Mouse (Mus musculus) lung, postnatal 0 days (tissue): ENCODE measurements around the gene Zfp658. TPM values are rescaled to one million over a fixed set of nuclear protein-coding genes. Genes with fewer than 3 reads are reported as not detected.

Experiments
- ATAC-seq: fragments of 200-750 bp; cut with Nextera tagmentation; 2 replicates; pipeline ENCODE4 v1.8.0; 2017; ENCODE audit warnings: moderate library complexity
- DNase-seq: peaks from one replicate; pipeline ENCODE4 v3.0.0-alpha.2; 2016; ENCODE audit warnings: low spot score
- H3K27ac ChIP-seq: fragments of 300-500 bp; sonication (generic); 2 replicates; pipeline ENCODE4 v1.5.1; 2014; ENCODE audit warnings: antibody characterized with exemption, mild to moderate bottlenecking, low read length, mixed read lengths
- H3K27me3 ChIP-seq: fragments of 300-500 bp; sonication (generic); replicated peaks from 2 replicates; pipeline ENCODE4 v1.6.1; 2014; ENCODE audit warnings: low read length, mixed read lengths; ENCODE audit not compliant: insufficient read depth
- H3K36me3 ChIP-seq: fragments of 300-500 bp; sonication (generic); 2 replicates; pipeline ENCODE4 v1.6.1; 2014; ENCODE audit warnings: low read length, mixed read lengths; ENCODE audit not compliant: insufficient read depth
- H3K4me1 ChIP-seq: fragments of 300-500 bp; sonication (generic); 2 replicates; pipeline ENCODE4 v1.6.1; 2014; ENCODE audit warnings: antibody characterized with exemption, low read depth, low read length, mixed read lengths; ENCODE audit not compliant: insufficient read depth
- H3K4me2 ChIP-seq: fragments of 300-500 bp; sonication (generic); replicated peaks from 2 replicates; pipeline ENCODE4 v1.6.1; 2014; ENCODE audit warnings: low read depth, mild to moderate bottlenecking, low read length, moderate library complexity, mixed read lengths
- H3K4me3 ChIP-seq: fragments of 300-500 bp; sonication (generic); 2 replicates; pipeline ENCODE4 v1.5.1; 2014; ENCODE audit warnings: low read depth, low read length
- H3K9ac ChIP-seq: fragments of 300-500 bp; sonication (generic); replicated peaks from 2 replicates; pipeline ENCODE4 v1.6.1; 2014; ENCODE audit warnings: low read depth, mild to moderate bottlenecking
- H3K9me3 ChIP-seq: fragments of 300-500 bp; sonication (generic); 2 replicates; pipeline ENCODE4 v1.6.1; 2016; ENCODE audit warnings: low read length, mixed read lengths
- CTCF ChIP-seq: IDR thresholded peaks from 2 replicates; pipeline ENCODE4 v1.5.1; 2016; ENCODE audit warnings: antibody characterized with exemption, mild to moderate bottlenecking
- EP300 ChIP-seq: IDR thresholded peaks from 2 replicates; pipeline ENCODE4 v1.6.1; 2016; ENCODE audit warnings: antibody characterized with exemption, mild to moderate bottlenecking, control low read depth
- WGBS: fragments of 180-500 bp; shearing (Covaris S2); extraction: QIAGEN DNeasy Blood & Tissue Kit; methylation state at CpG from one replicate; pipeline ENCODE4 v1.1.7; 2014; 5-methylcytosine and 5-hydroxymethylcytosine counted together
- polyA plus RNA-seq: library from polyadenylated mRNA; unstranded; fragments of >200 nt; fragmentation: Nextera tagmentation; extraction: Ambion mirVana; gene quantifications from 2 replicates; pipeline ENCODE4 v1.2.1, GENCODE M21; 2015

The Zfp658 gene
- polyA plus RNA-seq, 1 experiment from 2014 or later = 1.8 TPM

DNA sequence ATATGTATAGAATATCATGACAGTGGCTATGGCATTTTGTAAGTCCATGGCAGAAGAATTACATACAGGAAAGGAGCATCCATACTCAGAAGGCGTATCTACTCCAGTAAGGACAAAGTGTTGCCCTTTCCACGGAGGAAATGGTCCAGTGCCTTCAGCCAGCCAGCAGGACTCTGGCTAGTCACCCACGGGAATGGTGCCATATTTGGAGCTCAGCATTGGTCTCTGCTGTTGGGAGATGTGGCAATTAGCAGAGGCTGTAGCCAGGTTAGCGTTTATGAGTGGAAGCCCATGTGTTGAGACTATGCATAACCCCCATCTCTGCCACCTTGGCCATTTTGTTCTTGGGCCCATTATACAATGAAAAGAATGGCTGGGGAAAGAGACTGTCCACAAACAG, 13.8 kb upstream of the Zfp658 start:
- Histone ChIP-seq H3K4me2 (no peak overlapping the region), H3K9ac (no peak overlapping the region), H3K4me3 (no peak overlapping the region), H3K36me3 (no peaks in the 10 kb centered on the region), H3K4me1 (no peaks in the 10 kb centered on the region), H3K27me3 (no peaks in the 10 kb centered on the region), H3K9me3 (no peaks in the 10 kb centered on the region), H3K27ac (no peak overlapping the region)
- TF ChIP-seq CTCF (no peak), EP300 (no peak)
- DNase-seq (no peak), ATAC-seq (no peak)
- 76% methylated on average over 4 of the region's 4 CpGs for WGBS

- Histone ChIP-seq H3K27me3 (no peaks in the 10 kb centered on the region), H3K4me3 (no peak overlapping the region), H3K27ac (no peak overlapping the region), H3K4me1 (no peaks in the 10 kb centered on the region), H3K9me3 (no peaks in the 10 kb centered on the region), H3K9ac (no peak overlapping the region), H3K36me3 (no peaks in the 10 kb centered on the region), H3K4me2 (no peak overlapping the region)
- no peak for DNase-seq
- 66% methylated on average over 4 of the region's 4 CpGs for WGBS
- TF ChIP-seq EP300 = no peak
- TF ChIP-seq CTCF = no peak
- ATAC-seq = no peak
Observed at GRCm38 (mm10) chr7:43553153-43553552, 8.9 kb upstream of the Zfp658 start.

- H3K9me3 ChIP-seq = no peaks in the 10 kb centered on the region
- 58% methylated on average over 3 of the region's 3 CpGs for WGBS
- no peaks in the 10 kb centered on the region for H3K4me1 ChIP-seq
- DNase-seq (no peak), ATAC-seq (no peak)
- no peak overlapping the region for H3K27ac ChIP-seq
- no peak overlapping the region for H3K9ac ChIP-seq
- H3K27me3 ChIP-seq = no peaks in the 10 kb centered on the region
- no peaks in the 10 kb centered on the region for H3K36me3 ChIP-seq
- TF ChIP-seq EP300 = no peak
- no peak for TF ChIP-seq CTCF
- no peak overlapping the region for H3K4me2 ChIP-seq
- H3K4me3 ChIP-seq = no peak overlapping the region
Observed at GRCm38 (mm10) chr7:43554550-43554949, 7.5 kb upstream of the Zfp658 start.

DNA sequence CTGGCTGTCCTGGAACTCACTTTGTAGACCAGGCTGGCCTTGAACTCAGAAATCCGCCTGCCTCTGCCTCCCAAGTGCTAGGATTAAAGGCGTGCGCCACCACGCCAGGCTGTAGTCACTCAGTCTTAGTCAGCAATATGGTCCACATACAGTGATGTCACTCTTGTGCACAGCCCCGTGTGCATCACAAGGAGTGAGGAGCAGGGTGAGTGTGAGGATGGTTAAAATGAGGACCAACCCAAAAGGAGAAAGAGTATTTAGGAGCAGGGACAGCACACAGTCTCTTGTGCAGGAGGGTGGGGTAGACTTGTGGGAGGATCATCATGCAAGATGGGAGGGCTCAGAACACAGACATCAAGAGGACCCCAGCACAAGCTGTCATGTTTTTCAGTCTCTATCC, 6.7 kb upstream of the Zfp658 start:
- TF ChIP-seq EP300 (no peak), CTCF (no peak)
- no peak overlapping the region for H3K9ac ChIP-seq
- H3K4me3 ChIP-seq = no peak overlapping the region
- ATAC-seq (no peak), DNase-seq (no peak)
- WGBS = 91% methylated on average over 5 of the region's 5 CpGs
- no peaks in the 10 kb centered on the region for H3K4me1 ChIP-seq
- H3K36me3 ChIP-seq = no peaks in the 10 kb centered on the region
- no peak overlapping the region for H3K27ac ChIP-seq
- H3K27me3 ChIP-seq = no peaks in the 10 kb centered on the region
- H3K4me2 ChIP-seq = no peak overlapping the region
- no peaks in the 10 kb centered on the region for H3K9me3 ChIP-seq

GRCm38 (mm10) chr7:43556901-43557300, 5.2 kb upstream of the Zfp658 start:
- Histone ChIP-seq H3K9me3 (no peaks in the 10 kb centered on the region), H3K4me1 (no peaks in the 10 kb centered on the region), H3K27ac (no peak overlapping the region), H3K4me3 (no peak overlapping the region), H3K9ac (no peak overlapping the region), H3K4me2 (no peak overlapping the region), H3K27me3 (no peaks in the 10 kb centered on the region), H3K36me3 (no peaks in the 10 kb centered on the region)
- ATAC-seq (no peak; the same call in 1 of the 2 replicates), DNase-seq (peak; percentile 56)
- WGBS = 20% methylated on average over 1 of the region's 1 CpGs
- TF ChIP-seq EP300 (peak; percentile 22; the same call in 1 of the 2 replicates), CTCF (no peak)

DNA sequence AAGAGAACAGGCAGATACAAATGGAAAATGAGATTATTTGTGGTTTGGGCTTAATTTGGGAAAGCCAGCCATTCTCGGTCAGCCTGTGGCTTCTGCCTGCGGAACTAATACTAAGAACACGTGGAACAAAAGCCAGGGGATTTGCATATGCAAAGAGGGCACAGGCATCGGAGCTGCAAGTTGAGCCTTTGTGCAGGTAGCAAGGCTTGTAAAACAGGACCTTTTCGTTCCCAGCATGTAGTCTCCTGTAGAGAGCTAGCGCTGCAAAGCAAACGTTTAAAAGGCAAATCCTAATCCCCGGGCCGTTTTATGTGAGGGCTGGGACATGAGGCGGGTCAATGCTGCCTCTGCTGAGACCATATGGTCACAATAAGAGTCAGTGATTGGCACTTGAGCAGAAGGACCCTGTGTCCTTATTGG, 605 bp downstream of the Zfp658 start:
- Histone ChIP-seq H3K9me3 (no peaks in the 10 kb centered on the region), H3K27ac (peak overlapping the region; percentile 81), H3K9ac (peak overlapping the region; percentile 70), H3K27me3 (no peaks in the 10 kb centered on the region), H3K4me2 (peak overlapping the region; percentile 82), H3K4me3 (peak overlapping the region; percentile 63), H3K4me1 (peaks cover 4% of the 10 kb centered on the region; the same call in 1 of the 2 replicates), H3K36me3 (peaks cover 12% of the 10 kb centered on the region; the same call in 1 of the 2 replicates)
- peak; percentile 18 for DNase-seq
- ATAC-seq = no peak
- TF ChIP-seq EP300 (no peak), CTCF (no peak)
- 0% methylated on average over 10 of the region's 10 CpGs for WGBS

DNA sequence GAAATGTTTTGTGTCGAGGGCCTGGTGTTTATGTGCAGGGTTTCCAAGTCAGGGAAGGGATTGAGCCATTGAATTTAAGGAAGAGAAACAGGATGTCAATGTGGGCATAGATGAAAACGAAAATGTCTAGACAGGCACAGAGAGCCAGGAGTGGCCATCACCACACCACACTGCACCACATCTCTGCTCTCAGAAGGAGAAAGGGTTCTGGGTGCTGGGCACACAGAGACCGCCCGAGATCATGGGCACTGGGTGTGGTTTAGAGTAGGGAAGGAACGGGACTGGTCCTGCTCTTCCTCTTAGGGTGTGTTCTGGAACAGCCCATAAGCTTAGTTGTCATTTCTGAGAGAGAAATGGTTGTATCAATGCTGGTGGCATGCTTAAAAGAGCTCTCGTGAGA, 1.2 kb downstream of the Zfp658 start:
- Histone ChIP-seq H3K4me3 (no peak overlapping the region), H3K27ac (no peak overlapping the region), H3K9me3 (no peaks in the 10 kb centered on the region), H3K4me2 (peak overlapping the region; percentile 82; the same call in 1 of the 2 replicates), H3K9ac (peak overlapping the region; percentile 70; the same call in 1 of the 2 replicates), H3K27me3 (no peaks in the 10 kb centered on the region), H3K4me1 (peaks cover 4% of the 10 kb centered on the region; the same call in 1 of the 2 replicates), H3K36me3 (peaks cover 15% of the 10 kb centered on the region; the same call in 1 of the 2 replicates)
- DNase-seq = peak; percentile 6
- no peak for ATAC-seq
- TF ChIP-seq EP300 = no peak
- no peak for TF ChIP-seq CTCF
- WGBS = 50% methylated on average over 6 of the region's 6 CpGs
